Mouse (Mus musculus) MEL-GATA-1-ER (cell line): Measurements from ENCODE around the gene Galnt14.

Source experiments
- DNase-seq: peaks from one replicate; pipeline ENCODE4 v3.0.0-alpha.2; 2012; ENCODE audit warnings: low read depth; ENCODE audit errors: extremely low read depth

Gene Galnt14

GRCm38 (mm10) chr17:73572440-73572839, 137.8 kb downstream of the Galnt14 start:
- DNase-seq: no peak

GRCm38 (mm10) chr17:73571961-73572360, 138.3 kb downstream of the Galnt14 start:
- DNase-seq: no peak

DNA sequence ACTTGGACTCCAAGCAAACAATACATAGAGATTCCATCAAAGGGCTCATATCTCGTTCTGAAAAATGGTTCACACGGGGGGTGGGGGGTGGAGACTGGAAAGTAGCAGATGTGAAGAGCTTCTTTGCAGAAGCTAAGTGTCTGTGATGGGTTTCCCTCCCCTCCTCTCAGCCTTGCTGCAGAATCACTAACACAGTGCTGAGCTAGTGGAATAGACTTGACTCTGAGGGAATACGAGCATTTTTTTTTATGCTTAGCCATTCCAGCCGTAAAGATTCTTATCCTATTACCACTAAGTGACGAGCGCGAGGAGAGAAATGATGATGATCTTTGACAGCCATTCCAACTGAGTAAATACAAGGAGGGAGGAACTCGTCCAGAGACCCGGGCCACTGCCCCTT, 142.0 kb downstream of the Galnt14 start:
- no peak for DNase-seq

DNA sequence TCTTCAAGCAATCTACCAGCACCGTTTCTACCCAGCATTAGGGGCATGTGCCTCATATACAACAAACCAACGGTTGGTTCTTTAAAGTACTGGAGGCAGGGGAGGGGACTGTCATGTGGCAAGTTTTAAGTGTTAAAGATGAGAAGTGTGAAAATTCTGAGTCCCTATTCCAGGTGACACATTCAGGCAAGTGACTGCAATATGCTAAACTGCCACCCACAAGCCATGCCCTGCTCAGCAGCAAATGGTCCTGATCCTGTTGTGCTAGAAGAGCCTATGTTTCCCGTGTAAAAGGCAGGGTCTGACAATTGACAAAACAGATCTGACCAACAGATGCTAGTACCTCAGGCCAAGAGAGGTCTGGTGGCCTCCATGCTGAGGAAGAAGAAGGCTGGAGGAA, 149.1 kb downstream of the Galnt14 start:
- no peak for DNase-seq

DNA sequence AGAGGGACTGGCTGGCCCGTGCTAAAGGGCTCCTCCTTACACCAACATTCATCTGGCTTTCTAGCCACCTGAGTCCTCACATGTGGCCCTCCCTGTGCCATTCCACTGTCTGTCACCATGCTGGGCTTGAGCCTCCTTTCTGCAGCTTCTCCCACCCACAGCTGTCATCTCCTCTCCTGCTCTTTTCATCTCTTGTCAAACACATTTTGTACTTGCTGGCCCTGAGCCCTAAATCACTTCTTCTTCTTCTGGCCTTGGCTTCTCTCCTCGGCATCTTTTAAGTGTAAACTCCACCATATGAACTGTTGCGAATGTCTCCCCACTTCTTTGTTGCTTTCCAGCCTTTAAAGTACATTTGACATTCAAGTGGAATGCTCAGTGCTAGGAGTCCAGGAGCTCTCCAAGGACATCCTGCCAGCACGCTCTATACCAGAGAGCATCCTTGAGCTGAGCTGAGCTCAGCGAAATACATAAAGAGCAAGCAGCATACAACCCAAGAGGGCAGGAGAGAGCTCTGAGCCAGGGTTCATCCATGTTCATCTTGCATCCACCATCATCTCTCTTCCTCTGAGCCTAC, 150.0 kb downstream of the Galnt14 start:
- no peak for DNase-seq

- no peak for DNase-seq
These were observed 150.8 kb downstream of the Galnt14 start for GRCm38 (mm10) chr17:73559498-73559897.

GRCm38 (mm10) chr17:73557101-73557500, 153.2 kb downstream of the Galnt14 start:
- no peak for DNase-seq

DNA sequence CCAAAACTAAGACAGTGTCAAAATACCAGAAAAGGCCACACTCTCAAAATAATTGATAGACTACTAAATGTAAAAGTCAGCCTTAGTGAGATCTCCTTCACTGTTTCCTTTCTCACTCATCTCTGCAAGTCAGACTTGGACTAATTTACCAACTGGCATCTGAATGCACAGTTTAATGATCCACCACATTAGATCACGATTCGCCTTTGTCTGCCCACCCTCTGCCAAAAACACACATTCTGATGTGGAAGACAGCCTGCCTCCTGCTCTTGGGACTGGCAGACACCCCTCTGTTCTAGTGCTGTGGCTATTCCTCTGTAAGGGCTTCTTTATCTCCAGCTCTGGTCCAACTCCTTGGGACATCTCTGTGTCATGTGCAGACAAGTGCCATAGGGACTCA, 153.8 kb downstream of the Galnt14 start:
- DNase-seq: no peak

GRCm38 (mm10) chr17:73554668-73555067, 155.6 kb downstream of the Galnt14 start:
- DNase-seq: no peak

DNA sequence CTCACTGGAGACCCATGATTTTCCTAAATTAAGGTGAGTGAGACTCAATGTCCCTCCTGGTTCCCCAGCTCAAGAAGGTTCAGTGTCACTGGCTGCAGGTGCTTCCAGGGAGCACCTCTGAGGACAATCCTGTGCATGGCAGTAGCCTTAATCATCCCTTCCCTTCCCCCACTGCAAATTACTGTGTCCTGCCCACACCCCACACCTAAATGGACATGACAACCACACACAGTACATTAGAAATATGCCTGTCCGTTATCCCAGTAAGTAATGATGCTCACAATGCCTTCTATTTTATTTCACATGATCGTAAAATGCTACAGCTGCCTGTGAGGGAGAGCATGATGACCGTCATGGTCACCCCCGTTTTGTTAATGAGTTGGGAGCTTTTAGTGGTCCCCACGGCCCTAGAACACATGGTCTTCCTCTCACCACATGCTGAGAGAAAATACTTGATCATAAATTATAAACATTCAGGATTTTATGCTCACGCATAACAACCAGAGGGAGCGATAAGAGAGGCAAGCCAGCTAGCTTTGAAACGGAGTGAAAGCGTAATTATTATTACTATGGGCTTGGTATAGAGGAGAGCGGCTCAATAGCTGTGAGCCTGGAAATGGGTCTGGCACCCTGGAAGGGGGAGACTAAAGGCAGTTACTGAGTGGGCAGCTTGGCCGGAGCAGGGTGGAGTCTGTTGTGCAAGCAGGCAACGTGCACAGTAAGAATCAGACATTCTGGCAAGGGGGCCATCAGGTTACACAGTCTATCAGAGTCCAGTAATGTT, 161.3 kb downstream of the Galnt14 start:
- DNase-seq: no peak

DNA sequence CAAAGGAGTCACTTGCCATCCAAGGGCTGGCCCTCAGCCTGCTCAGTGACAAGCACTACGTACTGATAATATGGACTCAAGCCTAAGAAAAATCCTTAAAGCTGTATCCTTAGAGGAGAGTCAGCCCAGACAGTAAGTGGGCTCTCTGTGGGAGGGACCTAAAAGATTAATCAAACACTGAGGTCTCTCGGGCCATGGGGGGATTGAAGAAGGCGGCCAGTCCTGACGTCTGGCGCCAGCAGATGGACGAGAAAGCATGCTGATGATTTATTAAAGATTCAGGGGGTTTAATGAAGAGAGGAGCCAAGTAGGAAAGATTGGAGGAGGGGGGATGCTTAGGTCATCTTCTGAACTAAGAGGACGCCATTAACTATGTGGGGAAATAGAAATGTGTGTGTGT, 162.1 kb downstream of the Galnt14 start:
- DNase-seq: no peak

- DNase-seq: no peak
These were observed 162.8 kb downstream of the Galnt14 start for GRCm38 (mm10) chr17:73547483-73547882.

- no peak for DNase-seq
These were observed 168.3 kb downstream of the Galnt14 start for GRCm38 (mm10) chr17:73541911-73542310.

GRCm38 (mm10) chr17:73541233-73541570, 169.1 kb downstream of the Galnt14 start:
- DNase-seq: no peak

GRCm38 (mm10) chr17:73540409-73541232, 169.6 kb downstream of the Galnt14 start:
- no peak for DNase-seq

DNA sequence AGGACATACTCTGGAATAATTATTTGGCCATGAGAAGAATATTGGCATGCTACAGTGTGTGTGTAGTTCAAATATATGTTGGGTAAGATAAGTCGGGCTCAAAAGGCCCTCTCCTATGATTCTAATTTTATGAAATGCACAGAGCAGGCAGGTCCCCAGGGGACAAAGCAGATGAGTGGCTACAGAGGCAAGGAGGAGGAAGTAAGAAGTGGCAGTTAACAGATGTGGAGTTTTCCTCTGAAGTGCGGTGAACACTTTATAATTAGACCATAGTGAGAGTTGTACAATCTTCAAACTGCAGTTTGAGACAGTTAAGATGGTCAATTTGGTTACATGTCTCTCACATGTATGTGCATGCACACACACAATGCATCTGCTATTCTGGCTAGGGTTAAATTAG, 178.4 kb downstream of the Galnt14 start:
- DNase-seq: no peak

- DNase-seq: no peak
These were observed 188.1 kb downstream of the Galnt14 start for GRCm38 (mm10) chr17:73522169-73522568.

DNA sequence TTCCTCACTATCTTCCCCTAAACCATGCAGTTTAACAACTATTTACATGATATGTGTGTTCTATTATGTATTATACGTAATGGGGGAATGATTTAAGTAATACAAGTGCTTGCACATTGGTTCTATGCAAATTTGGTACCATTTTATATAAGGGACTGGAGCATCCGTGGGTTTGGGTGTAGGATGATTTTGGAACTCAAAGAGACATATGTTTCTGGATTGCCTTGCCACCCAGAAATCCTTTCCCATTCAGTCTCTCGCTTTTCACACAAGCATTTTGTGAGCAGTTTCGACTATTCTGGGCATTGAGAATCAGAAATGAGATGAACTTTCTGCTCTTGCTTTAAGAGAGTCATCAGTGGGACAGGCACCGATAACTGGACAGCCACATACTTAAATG, 190.9 kb downstream of the Galnt14 start:
- no peak for DNase-seq

DNA sequence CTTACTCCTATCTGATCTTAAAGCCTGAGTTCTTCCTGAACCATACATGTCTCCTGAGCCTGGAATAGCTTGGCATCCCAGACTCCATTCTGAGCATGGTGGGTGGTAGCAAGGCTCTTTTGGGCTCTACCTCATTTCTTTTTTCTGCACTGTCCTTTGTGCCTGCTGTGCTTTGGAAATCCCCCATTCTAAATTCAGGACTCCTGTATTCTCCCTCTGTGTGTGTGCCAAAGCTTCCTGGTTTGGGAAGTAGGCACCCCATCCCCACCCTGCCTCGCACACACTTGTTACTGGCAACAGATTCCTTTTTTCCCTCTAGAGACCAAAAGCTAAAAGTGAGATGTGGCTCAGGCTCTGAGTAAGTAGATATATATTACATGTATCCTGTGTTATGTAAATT, 191.9 kb downstream of the Galnt14 start:
- DNase-seq: no peak

GRCm38 (mm10) chr17:73515506-73515905, 194.7 kb downstream of the Galnt14 start:
- no peak for DNase-seq

DNA sequence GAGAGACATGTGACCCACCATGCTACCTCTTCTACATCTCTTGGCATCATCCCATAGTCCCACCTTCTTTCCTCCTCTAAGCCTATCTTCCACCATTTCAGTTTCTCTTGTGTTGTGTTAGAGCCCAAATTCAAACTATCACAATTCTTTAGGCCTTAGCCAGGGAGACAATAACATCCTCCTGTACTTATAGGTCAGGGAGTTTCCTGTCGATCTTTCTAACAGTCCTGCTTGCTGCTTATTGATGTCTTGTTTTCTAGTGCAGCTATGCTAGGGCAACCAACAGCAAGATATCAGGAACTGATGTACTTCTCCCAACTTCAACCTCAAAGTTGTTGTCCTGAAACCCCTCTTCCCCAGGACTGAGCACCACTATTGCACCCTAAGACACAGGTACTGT, 195.4 kb downstream of the Galnt14 start:
- DNase-seq: no peak

- no peak for DNase-seq
These were observed 196.0 kb downstream of the Galnt14 start for GRCm38 (mm10) chr17:73514258-73514657.
